Mouse (Mus musculus): ENCODE measurements around the gene Exoc3l2.

GRCm38 (mm10) chr7:19462443-19462842 is 688 bp upstream of the Exoc3l2 start:
- TF ChIP-seq CTCF (IDR thresholded peaks at IDR 0.05; ENCODE audit: low read depth, low read length) (no peak), POLR2A (IDR thresholded peaks at IDR 0.05; ENCODE audit: insufficient read depth, low read length) (no peak)

All from ES-Bruce4 (cell line).